Mouse (Mus musculus): ENCODE measurements at regions not wholly inside any gene's neighbourhood (a gene's known extent, or its start where the extent isn't known, plus 50 kb on each side); places are given as distances from the start of the nearest gene placed in this dataset.
A peak's percentile ranks its signal among the peaks of the same experiment; 100 is the strongest.

DNA sequence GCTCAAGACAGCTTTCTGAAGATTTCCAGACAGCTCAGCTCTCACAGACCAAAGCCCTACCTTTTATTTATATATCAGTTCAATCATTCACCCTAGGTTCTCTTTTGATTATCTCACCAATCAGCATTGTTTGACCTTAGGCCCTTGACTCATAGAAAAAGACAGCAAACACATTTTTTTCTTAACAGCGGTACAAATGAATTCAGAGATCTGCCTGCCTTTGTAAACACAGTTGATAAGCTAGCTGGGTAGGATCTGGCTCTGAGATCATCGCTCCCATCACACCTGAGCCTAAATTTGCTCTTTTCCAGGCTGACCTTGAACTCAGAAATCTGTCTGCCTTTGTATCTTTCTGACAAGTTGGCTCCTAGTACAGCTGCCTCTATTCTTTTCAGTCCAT, 174.9 kb upstream of the Egln3 start:
- DNase-seq, result no peak

DNA sequence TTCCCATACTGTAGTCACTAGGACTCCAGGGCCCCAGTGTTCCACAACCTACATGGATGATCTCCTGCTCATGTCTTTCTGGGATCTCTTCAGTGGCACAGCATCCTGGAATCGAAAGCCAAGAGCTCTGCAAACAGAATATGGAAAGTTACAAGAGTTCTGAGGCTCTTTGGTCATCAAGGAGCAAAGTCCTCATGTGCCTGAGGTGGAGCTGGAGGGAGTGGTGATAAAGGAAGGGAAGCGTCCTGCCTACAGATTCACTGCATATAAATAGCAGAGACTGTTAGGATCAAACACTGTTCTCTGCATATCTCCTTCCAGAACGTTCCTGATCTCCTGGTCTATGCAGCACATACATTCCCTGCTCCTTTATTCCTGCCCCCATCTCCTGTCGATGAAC, 170.4 kb upstream of the Egln3 start:
- no peak for DNase-seq

DNA sequence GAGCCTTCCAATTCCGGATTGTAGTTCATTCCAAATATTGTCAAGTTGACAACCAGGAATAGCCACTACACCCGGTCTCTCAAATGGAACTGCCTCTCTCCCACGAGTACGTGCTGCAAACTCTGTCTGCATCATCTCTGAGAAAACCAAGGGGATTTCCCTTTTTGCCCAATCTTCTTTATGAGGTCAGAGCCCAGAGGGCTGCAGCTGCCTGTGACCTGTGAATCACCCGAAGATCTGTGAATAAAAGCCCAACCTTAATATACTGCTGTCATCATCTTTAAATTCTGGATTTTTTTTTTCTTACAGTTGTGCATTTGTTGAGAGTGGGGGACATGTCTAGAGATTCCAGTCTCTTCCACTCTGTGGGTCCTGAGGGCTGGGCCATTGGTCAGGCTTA, 165.6 kb upstream of the Egln3 start:
- DNase-seq, result no peak

DNA sequence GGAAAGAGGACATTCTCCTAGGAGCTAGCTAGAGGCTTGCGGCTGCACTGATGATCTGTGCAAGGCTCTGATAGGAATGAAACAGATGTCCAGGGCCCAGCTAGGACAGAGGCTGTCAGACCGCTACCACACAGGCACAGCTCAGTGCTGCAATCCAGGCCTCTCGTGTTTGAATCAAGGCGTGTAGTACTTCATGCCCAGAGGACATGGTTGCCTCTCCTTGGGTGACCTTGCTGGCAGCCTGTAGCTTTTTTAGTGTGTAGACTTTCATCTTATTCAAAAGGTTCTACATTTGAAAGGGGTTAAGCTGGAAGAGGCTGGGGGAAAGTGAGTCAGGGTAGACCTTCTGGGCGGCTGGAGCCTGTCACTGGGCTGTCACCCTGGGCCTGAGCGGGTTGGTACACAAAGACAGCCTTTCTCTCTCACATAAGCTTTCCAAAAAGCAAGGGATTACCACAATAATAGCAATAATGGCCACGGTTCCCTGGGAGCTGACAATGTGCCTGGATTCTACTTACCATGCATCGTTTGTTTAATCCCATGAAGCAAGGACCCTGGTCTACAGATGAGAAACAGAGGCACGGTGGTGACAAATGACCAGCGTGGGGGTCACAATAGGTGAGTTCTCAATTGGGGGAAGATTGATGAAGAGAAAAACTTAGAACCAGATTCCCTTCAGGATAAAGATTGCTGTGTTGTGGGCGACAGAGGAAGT, 160.9 kb upstream of the Egln3 start:
- DNase-seq, result no peak

DNA sequence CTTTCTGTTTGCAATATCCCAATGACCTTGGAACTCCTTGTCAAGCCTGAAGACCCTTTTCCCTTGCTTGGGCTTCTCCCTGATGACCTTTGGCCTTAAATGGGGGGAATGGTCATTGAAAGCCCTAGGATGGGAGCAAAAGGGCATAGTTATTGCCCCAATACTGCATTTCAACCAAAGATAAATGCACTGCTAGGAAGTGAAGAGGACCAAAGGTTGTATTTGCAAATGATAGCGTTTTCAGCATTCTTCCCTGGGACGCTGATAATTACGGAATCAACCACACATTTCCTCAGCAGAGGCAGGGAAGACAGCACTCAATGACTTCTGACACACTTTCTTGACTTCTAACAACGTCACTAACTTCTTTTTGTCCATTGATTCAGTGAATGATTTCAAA, 158.1 kb upstream of the Egln3 start:
- no peak for DNase-seq

DNA sequence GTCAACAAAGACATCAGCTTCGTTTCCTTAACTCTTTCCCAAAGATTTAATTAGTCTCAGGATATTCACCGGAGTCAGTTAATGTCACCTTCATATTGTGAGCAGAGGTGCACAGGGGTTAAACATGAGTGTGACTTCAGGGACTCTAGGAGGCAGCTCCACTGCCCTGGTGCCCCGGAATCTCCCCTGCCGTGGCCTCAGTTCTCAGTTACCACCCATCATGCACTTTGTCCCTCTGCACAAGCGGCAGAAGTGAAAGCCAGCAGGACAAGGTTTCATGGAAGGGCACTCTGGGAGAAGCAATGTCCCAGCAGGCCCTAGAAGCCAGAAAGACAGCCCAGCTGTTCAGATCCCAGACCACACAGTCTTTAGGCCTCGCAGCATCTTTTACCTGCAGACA, 150.5 kb upstream of the Egln3 start:
- no peak for DNase-seq

DNA sequence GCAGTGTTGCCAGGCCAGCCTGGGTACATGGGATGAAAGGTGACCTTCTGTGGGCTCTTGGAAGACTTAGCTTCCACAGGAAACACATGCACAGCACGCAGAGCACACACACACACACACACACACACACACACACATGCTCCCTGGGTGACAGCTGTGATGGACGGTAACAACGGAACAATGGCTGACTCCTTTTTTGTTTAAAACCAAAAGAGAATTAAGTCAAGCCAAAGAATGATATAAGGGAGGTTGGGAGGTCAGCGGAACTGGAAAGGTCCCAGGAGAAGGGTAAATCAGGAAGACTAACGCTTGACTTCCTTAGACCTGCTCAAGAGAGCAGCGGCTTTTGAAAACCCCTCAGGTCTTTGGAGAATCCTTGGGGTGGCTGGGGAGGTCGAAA, 150.0 kb upstream of the Egln3 start:
- no peak for DNase-seq

DNA sequence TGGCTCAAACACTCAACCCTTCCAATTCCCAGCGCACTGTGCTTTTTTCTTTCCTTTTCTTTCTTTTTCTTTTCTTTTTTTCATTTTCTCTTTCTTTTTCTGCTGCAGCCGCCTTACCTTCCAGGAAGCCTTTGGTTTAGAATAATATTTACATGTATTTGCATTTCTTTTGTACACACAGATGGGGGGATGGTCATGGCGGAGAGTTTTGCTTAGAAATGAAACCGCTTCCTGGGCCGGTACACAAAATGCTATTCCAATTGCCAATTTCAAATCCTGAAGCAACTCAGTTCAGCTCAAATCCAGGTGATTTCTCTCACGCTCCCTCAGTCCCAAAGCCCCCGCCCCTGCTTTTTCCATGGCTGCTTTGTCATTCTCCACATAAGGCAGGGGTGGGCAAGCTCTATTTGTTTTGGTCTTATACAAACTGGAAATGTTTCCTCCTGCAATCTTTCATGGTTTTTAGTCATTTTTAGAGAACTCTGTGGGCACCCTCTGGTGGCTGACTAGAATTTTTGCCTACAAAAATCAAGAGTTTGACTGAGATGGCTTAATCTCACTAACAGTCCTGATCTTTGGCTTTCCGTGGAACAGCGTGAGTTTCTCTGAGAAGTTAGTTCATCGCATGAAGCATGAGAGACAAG, 149.4 kb upstream of the Egln3 start:
- DNase-seq, result no peak

DNA sequence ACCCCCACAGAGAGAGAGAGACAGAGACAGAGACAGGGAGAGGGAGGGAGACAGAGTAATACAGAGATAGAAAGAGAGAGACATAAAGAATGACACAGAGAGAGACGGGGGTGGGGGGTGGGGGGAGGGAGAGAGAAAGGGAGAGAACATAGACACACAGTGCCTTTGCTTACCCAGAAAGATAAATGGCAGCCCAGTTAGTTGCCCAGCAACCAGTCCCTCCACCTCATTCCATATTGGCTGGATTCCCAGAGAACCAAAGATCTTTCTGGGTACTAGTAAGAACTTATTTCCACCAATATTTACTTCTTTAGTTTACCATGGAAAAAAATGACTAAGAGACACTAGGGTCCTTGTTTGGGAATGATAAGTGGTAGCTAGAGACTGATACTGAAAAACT, 146.6 kb upstream of the Egln3 start:
- no peak for DNase-seq

DNA sequence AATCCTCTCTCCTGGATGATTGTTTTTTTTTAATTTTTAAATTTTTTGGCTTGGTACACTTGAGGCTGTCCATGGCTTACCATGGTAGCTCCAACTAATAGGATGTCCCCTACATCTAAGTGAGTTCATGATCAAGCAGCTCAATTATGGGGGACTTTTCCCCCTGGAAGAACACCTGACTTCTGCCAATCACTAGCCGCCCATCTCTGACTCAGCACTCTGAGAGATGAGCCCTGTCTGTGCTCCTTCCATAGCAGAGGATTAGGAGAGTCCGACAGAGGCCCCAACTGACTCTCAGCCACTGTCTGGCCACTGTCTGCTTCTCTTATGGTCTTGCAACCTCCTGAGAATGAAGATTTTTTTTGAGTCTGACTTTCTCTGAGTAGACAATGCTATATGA, 145.7 kb upstream of the Egln3 start:
- no peak for DNase-seq

DNA sequence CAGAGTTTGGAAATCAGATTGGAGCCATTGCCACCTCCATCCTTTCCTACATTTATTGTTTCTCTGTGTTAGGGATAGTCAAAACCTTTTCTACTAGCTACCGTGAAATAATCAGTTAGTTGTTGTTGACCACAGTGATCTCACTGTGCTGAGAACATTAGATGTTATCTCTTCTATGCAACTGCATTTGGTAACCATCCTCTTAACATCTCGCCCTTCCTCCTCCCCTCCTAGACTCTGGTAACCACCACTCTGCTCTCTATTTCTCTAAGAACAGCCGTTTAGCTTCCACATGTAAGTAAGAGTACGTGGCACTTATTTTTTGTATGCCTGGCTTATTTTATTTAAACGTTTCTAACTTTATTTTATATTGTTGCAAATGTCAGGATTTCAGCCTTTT, 139.8 kb upstream of the Egln3 start:
- no peak for DNase-seq

DNA sequence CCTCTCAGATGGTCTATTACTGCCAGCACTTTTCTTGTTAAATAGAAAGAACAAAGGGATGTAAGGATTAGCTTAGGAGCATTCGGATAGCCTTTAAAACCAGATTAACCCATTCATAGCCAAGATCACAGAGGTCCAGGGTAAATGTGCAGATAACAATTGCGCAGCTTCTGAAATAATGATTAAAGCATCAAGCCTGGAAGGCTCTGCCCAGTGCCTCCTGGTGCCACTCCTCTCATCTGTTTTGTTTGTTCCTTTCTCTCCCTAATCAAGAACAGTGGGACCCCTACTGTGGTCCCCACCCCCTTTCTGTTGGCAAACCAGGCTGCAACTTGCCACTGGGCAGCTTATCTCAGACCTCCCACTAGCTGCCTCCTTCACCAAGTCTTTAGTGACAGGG, 131.8 kb upstream of the Egln3 start:
- DNase-seq, result no peak

DNA sequence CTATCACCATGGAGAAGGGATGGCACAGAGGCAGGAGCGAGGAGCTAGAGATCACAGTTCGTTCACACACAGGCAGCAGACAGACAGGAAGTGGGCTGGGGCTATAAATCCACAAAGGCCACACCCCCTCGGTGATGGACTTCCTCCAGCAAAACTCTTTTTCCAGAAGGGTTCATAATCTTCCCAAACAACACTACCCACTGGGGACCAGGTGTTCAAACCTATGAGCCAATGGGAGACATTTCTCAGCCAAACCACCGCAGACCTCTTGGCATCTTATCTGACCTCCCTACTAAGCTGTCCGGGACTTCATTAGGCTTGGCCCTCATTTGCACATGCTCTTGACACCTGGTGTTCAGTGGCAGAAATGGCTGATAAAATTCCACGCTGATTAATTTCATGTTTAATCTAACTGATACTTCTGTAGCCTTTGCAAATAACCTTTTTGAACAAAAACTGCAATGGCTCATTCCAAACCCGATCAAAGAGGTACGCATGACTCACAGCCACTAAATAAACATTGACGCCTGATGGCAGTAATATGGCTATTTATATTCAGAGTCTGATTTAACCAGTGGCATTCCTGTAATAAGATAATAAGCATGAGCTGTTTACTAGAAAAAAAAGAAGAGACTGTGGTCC, 131.0 kb upstream of the Egln3 start:
- no peak for DNase-seq

DNA sequence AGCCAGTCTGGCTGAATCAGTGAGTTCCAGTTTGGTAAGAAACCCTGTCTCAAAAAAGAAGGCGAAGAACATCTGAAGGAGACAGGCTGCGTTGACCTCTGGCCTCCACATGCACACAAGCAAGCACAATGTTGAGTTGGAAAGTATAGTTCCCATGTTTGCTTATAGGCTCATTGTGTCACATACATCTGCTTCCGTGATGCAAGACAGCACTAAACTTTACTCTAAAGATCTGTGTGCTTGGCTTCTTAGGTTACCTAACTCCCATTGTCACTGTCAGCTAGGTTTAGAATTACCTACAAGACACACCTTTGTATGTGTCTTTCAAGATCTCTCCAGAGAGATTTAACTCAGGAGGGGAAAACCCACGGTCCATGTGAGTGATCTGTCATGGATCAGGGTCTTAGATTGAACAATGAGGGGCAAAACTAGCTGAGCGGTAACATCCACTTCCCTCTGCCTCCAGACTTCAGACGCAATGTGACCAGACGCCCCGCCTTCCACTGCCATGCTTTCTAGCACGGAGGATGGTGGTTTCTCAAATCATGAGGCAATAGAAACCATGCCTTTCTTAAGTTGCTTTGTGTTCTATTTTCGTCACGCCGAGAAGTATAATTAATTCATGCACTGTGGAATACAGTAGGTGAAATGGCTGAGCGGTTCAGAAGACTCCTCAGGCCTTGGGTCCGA, 130.1 kb upstream of the Egln3 start:
- no peak for DNase-seq

DNA sequence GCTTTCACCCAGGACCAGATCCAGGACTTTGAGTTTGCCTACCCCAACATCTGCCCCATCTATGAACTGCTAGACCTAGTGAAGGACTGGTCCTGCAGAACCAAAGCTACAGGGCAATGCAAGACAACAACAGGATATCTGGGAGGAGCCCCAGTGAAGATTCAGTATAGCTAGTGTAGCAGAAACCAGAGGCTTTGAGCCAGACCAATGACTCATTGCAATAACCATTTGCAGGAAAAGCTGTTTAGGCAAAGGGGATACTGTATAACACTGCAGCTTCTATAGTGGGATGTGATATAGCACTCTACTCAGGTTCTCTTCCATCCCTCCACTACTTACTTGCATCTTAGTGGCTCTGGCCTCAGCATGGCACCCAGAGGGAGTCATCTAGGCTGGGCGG, 123.8 kb upstream of the Egln3 start:
- no peak for DNase-seq

DNA sequence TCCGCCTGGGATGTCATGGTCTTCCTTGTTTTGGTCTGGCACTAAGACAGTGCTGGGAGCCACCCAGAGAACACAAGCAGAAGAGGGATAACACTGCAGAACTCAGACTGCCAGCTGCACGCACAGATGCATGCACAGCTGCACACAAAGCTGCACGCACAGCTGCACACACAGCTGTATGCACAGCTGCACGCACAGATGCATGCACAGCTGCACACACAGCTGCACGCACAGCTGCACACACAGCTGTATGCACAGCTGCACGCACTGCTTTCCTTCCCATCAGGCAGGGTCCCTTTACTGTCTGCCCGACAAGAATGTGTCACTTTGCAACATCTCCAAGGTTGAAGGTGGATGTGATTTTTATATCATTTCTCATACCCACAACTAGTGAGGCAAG, 122.9 kb upstream of the Egln3 start:
- DNase-seq, result no peak

DNA sequence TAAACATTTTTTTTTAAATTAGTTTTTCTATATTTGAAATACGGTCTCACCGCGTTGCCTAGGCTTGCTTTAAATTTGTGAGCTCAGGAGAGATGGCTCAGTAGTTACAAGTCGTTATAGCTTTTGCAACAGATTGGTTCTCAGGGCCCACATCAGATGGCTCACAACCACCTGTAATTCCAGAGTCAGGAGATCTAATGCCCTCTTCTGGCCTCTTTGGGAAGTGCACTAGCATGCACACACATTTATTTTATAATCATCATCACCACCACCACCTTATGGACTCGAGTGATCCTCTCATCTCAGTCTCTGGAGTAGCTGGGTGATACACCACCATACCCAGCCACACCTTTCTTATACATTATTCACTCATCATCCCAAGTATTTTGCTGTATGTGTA, 116.9 kb upstream of the Egln3 start:
- DNase-seq, result no peak

DNA sequence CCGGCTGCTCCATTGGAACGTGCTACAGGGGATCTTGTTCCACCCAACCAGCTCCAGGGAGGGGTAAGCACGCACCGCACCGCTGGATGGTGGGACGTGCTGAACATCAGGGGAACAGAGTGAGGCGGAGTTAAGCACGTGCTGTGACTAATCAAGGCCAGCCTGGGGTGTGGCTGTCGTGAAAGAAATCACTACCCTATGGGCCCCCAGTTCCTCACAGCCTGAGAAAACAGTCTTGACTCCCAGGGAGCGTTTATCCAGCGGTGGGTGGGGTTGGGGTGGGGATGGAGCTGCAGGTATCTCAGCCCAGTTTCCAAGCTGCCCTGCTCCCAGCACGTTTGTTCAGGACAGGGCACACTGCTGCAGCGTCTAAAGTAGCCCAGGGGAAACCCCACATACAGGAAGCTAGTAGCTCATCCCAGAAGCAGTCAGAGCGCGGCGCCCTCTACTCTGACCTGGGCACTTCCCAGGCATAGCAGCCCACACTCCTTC, 113.4 kb upstream of the Egln3 start:
- no peak for DNase-seq

DNA sequence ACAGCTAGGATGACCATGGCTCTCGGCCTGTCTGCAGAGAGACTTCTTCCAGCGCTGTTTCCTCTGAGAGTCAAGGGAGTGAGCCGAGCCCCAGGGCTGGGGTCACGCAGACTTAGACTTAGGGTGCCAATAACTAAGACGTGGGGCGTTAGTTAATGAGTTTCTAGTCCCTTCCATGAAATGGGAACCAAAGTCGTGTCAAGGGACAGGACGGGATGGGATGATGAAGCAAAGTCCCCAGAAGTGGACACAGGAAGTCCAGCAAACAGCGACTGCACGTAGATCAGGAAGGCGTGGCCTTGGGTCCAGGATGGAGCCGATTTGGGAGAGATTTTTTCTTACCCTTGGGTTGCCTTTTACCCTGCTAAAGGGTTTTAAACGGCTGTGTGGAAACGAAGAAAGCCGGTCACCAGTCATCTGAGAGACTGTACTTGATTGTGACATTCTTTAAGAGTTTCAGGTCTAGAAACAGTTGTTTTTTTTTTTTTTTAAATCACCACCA, 112.5 kb upstream of the Egln3 start:
- no peak for DNase-seq

DNA sequence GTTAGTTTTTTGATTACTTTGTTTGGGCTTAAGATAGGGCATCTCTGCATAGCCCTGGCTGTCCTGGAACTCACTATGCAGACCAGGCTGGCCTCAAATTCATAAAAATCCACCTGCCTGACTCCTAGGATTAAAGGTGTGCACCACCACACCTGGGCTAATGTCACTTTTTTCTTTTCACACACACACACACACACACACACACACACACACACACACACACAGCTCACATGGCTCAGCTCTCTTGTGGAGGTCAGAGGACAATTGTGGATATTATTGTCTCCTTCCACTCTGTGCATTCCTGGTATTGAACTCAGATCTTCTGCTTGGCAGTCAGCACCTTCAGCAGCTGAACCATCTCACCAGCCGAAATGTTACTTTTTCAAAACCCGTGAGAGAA, 110.5 kb upstream of the Egln3 start:
- no peak for DNase-seq

DNA sequence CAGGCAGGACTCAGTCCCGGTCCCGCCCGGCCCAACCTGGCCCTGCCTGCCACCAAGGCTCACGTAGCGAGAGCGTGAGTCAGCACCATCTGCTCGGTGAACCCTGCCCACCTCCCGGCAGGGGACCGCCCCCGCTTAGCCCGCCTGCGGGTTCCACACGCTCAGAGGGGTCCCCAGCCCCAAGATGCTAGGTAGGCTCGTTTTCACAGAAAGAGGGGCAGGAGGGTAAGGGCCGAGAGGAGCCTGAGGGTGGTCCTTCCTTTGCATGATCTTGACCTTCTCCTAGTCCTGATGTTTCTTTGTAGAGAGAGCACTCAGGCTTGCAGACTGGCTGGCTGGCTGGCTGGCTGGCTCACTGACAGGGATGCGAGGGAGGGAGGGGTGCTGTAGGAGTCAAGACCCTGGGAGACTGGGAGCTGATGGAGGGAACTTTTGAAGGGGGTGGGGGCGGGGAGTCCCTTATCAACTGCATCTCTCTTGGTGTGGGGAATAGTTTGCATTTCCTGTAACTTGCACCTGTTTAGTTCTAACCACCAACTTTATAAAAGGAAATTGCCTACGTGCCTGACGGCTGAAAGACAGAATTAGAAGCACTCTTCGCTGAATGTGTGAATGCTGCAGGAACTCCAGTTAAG, 109.7 kb upstream of the Egln3 start:
- DNase-seq, result peak; percentile 48

DNA sequence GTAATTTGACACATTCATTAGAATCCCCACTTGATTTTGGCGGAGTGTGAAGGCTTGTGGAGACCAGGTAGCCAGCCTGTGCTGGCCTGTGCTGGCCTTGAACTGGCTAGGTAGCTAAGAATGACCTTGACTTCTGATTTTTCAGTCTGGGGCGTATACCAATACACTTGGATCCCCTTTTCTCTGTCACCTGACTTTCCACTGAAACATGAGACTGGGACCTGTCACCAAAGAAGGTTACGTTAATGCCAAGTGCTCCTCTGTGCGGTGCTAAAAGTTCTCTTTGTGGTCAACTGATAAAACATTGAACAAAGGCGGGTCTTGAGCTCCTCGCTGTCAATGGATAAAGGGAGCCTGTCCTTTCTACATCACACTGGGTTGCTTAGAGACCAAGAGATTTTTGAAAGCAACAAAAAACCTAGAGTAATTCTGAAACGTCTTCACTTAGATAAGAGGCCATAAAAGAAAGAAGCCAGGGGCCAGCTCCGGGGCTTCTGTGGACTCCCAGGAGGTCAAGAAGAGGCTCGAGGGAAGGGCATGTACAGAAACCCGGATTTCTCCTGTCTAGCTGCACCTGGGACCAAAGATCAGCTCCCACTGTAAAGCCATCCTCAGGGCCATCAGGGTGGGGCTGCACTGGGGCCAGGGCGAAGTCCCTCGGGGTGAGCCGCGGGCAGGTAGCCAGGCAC, 109.0 kb upstream of the Egln3 start:
- no peak for DNase-seq

Data from cerebellum, adult 11-12 months (tissue).